Mouse (Mus musculus) cerebral cortex, adult 2 months (tissue): ENCODE measurements around the gene Stat1.

ENCODE experiments used
- WGBS: fragments of 180-500 bp; shearing (Covaris S2); methylation state at CpG from one replicate; pipeline ENCODE4 v1.1.7; 2018; 5-methylcytosine and 5-hydroxymethylcytosine counted together

Stat1 gene

GRCm38 (mm10) chr1:52163707-52164457, 44.6 kb downstream of the Stat1 start:
- WGBS = 58% methylated on average over 5 of the region's 5 CpGs

DNA sequence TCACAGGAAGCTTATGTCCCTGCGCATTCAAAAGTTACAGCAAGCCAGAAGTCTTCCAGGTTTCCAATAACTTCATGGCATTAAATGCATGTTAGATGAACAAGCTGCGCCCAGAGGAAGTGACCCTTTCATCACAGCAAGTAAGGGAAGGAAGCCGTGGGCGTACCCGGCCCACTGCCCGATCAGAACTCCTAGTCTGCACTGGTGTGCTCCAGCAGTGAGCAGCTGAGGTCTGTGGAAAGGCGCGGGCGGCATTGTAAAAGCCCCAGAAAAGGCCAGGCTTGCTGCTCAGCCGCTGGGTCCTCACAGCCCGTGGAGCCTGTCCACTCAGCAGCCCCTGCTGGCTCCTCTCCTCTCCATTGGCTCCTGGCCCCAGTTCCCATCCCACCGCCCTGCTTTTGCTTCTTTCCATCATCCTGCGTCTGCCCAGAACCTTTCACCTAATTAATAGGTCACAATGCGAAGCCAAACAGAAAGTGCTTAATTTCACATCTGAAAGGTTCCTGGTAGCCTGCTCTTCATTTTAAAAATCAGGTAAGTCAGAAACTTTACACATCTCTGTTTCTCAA, 47.5 kb downstream of the Stat1 start:
- 47% methylated on average over 14 of the region's 14 CpGs for WGBS

GRCm38 (mm10) chr1:52170057-52170456, 50.8 kb downstream of the Stat1 start:
- WGBS = 16% methylated on average over 3 of the region's 3 CpGs

GRCm38 (mm10) chr1:52170747-52171146, 51.5 kb downstream of the Stat1 start:
- 80% methylated on average over 7 of the region's 7 CpGs for WGBS

- WGBS = 57% methylated on average over 8 of the region's 8 CpGs
Observed at GRCm38 (mm10) chr1:52171271-52171670, 52.0 kb downstream of the Stat1 start.

DNA sequence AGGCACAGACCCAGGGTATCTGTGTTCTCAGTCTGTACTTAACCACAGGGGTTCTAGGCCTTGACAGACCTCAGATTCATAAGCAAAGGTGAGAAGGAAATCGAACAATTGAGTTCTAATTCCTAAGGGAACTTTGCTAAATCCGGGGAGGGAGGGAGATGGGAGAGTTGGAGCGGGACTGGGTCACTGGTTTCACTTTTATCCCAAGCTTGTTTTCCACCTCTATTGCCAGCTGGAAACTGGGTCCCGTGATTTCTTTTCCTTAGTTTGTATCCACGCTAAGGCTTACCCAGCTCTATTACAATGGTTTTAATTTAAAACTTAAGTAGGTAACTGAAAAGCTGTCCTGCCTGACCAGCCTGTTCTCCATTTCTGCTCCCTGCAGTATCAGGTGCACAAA, 56.1 kb downstream of the Stat1 start:
- 51% methylated on average over 5 of the region's 5 CpGs for whole genome bisulfite sequencing

- WGBS = 80% methylated on average over 3 of the region's 3 CpGs
Observed at GRCm38 (mm10) chr1:52175983-52176382, 56.7 kb downstream of the Stat1 start.

DNA sequence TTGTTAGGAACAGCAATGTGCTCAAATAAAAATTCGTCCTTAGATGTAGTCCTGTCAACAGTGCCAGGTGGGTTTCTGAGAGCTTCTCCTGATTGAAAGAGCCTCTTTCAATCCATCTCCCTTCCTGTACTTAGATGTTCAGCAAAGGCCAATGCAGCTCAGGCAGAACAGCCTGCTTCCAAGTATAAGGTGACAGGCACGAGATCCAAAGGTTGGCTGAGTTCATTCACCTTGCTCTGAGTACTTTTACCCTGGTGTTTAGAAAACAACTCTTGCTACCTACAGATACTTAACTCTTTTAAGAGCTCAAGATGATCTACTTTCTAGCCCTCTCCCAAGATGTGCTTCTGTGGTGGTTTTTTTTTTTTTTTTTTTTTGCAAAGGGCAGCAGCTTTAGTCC, 57.8 kb downstream of the Stat1 start:
- WGBS = 88% methylated on average over 2 of the region's 2 CpGs

GRCm38 (mm10) chr1:52179939-52180568, 60.8 kb downstream of the Stat1 start:
- WGBS = 87% methylated on average over 9 of the region's 9 CpGs

GRCm38 (mm10) chr1:52182992-52183391, 63.8 kb downstream of the Stat1 start:
- 72% methylated on average over 2 of the region's 2 CpGs for WGBS
